Mouse (Mus musculus) WW6 (cell line): ENCODE measurements around the gene Slx1b.
"Not testable (repeated sequence)": the region's sequence is repeated elsewhere in the genome, so short reads cannot be mapped to it uniquely, and the experiment has no call there.

Experiments
- DNase-seq: peaks from one replicate; pipeline ENCODE4 v3.0.0-alpha.2; 2013; ENCODE audit warnings: low read depth, low spot score

The Slx1b gene

DNA sequence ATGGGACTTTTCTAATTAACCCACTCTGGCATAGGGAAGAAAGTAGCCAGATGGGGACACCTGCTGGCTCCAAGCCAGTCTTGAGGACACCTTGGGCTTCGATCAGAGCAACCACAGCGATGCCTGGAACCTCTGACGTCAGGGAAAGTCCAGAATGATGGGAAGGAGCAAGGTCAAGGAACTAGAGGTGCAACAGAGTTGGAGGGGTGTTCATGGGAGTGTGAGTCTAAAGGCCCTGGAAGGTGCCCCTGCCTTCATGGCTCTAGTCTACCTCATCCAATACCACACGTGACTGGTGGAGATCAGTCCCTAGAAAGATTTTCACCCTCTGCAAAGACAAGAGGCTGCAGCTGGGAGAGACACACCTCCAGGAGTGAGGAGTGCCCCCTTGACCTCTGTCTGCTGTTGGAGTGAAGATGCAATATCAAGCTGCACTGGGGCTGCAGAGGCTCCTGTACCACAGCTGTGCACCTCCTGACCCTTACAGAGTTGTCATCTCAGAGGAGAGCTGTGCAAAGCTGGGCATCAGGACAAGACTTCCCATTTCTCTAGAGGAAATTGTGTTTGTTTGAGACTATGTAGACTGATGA is 18.9 kb downstream of the Slx1b start:
- no peak for DNase-seq

DNA sequence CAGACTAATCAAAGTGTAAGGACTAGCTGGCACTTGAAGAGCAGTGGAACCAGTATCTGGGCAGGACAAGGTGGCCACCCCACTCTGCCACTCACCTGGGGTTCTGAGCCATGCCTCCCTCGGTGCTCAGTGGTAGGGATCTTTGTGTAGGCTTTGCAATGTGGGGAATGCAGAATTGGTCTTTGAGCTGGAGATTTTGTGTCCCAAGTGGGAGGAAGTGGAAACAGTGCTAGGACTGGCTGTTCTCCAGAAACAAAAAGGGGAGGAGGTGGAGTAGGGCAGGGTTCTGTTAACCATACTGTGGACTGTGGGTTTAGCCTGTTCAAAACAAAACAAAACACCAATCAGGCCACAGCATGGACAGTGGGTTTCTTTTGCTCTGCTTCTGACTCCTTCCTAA is 19.4 kb downstream of the Slx1b start, which contains the start of gene Sult1a1:
TSS of gene Sult1a1 (minus strand) at position 226 of the 400 bp plus-strand sequence.
- no peak for DNase-seq

DNA sequence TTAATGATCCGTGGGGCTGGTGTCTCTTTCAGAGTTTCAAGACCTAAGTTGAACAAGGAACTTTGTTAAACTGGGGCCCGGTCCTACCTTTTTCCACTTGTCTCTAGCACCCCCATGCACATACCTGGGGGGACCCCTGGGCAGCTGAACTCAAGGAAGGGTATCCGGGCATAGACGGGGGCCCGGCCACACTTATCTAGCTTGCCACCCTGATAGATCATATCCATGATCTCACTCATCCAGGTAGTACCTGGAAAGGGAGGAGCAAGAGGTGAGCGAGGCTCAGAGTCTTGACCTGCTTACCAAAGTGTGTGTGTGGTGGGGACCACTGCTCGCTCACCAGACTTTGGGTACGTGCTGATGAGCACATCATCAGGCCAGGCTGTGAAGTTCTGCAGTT is 20.5 kb downstream of the Slx1b start:
- no peak for DNase-seq

DNA sequence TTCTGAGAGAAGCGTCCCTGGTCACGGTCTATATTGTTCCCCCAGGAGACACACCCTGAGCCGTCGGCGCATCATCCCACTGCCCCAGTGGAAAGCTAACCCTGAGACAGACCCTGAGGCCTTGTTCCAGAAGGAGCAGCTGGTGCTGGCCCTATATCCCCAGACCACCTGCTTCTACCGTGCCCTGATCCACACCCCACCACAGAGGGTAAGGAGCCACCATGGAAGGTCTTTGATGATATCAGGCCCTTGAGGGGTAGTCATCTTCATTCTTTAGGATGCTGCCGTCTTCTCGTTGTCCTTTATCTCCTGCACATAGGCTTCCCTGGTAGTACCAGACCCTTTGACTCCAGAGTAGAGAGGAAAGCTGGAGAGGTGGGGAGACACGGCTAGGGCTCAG is 23.5 kb downstream of the Slx1b start:
- DNase-seq: no peak

DNA sequence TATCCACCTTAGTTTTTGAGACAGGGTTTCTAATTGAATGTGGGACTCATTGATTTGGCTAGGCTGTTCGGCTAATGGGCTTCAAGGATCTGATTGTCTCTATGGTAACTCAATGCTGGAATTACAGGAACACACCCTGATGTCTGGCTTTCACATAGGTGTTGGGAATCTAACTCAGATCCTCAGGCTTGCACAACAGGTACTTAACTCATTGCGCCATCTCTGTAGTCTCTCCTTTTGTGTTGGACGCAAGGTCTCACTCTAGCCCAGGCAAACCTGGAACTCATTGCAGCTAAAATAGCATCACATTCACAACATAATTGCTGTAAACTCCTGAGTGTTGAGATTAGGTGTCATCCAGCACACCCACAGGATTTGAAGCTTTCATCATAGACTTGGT is 25.4 kb downstream of the Slx1b start:
- DNase-seq: no peak

DNA sequence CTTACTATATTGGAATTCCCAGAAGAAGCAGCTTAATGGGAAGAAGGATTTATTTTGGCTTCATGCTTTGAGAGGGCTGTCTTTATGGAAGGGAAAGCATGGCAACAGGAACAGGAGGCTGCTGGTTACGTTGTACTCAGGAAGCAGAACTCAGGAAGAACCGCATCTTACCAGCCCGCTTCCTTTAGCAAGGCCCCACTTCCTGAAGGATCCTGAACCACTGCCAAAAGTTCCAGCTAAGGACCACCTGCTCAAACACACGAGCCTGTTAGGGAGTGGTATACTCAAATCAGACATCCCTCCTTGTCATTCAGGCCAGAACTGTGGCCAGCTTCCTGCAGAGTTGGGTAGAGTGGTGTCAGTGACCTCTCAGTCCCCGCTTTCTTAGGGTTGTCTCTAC is 27.1 kb downstream of the Slx1b start:
- DNase-seq: no peak

DNA sequence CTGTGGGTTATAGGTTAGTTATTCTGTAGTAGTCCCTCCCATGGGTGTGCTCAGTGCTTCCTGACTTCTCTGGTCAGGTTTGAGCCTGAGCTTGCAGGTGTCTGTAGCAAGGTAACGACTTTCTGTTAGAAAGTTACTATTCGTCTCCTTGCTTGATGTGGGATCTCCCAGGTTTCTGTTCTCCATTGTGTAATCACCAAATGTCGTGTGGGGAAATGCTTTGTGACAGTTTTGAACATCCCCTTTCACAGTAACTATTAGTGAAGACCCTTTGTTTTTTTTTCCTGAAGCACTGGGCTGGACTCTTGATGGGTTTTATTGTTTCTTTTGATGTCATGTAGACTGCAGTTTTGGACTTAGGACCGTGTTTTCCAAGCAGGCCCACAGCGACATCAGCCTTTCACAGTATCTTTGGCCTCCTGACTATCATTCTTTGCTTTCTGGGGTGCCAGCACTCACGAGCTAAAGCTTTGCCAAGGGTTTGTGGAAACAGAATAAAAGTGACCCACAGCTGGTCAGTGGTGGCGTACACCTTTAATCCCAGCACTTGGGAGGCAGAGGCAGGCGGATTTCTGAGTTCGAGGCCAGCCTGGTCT is 28.0 kb downstream of the Slx1b start:
- no peak for DNase-seq

DNA sequence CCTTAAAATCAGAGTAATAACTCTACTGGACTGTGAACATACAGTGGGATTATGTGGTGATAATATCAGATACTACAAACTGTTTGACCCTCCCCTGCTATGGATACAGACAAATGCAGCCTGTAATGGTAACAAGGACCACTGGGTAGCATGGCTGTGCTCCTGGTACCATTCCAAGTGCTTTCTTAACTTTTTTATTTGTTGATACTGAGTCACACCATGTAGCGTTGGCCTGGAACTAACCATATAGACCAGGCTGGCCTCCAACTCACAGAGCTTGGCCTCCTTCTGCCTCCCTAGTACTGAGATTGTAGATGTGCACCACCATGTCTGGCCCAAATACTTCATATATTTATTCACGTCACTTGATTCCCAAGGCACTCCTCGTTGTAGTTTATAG is 30.3 kb downstream of the Slx1b start:
- no peak for DNase-seq

DNA sequence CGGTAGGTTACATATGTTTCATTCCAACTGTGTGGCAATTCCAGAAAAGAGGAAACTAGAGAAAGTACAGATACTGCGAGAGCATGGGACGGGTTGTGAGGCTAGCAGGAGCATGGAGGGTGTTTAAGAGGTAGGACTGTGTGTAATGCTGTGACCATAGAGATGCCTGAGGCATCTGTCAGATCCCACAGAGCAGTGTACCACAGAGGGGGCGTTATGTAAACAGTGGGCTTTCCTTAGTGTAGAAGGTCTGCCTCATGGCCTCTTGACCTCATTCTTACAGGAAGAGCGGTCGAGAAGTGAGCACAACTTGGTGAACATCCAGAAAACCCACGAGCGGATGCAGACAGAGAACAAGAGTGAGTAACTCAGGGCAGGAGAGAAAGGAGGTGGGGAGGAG is 31.9 kb downstream of the Slx1b start:
- DNase-seq: no peak

DNA sequence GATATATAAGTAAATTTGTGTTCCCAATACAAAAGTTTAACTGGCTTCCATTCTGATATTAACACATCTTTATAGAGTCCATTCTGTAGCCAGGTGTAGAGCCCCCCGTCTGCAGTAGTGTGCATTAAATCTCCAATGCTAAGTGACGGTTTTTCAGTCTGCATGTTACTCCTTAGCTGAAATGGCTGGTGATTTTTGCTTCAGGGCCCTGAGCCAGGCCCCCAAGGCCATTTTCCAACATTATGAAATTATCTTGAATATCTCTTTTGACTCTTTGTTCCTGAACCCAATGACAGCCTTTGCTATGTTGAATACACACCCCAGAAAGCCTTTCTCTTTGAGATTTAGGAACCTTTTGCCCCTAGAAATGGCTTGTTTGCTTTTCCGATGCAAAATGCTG is 35.8 kb downstream of the Slx1b start:
- DNase-seq: no peak

DNA sequence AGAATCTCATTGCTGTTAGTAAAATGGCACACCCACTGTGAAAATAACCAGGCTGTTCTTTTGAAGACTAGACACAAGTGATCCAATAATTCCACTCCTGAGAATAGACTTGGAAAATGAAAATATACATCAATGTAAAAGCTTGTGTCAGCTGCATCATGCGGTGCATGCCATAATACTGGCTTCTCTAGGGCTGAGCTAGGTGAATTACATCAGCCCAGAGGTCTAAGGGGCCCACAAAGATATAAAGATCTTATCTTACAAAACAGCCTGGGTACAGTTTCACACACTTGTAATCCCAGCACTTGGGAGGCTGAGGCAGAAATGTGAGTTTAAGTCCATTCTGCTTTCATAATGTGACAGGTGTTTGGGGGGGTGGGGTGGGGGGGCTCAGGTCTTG is 38.1 kb downstream of the Slx1b start:
- DNase-seq: no peak

DNA sequence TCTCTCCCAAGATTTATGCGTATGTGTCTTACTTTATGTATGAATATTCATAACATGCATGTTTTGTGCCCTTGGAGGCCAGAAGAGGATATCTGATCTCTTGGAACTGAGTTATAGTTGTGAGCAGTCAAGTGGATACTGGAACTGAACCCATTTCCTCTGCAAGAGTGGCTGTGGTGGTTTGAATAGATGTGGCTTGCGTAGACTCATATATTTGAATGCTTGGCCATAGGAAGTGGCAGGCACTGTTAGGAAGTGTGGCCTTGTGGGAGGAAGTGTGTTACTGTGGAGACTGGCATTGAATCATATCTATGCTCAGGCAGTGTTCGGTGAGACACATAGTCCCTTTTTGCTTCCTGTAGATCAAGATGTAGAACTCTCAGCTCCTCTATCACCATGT is 39.9 kb downstream of the Slx1b start:
- no peak for DNase-seq

DNA sequence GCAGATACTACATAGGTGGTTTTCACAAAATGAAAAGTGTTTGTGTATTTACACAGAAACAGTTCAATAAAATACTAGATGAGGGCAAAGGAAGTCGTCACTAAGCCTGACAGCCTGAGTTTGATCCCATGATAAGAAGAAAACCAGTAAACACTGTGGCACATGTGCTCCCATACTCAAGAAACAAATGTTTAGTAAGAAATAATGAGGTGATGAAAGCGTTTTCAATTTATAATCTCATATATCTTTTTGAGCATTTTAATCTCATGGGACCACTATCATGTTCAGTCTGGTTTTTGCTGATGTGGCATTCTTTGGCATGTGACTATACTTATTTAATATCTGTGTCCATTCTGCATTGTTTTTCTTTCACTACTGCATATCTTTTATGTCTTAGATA is 41.6 kb downstream of the Slx1b start:
- DNase-seq: no peak

DNA sequence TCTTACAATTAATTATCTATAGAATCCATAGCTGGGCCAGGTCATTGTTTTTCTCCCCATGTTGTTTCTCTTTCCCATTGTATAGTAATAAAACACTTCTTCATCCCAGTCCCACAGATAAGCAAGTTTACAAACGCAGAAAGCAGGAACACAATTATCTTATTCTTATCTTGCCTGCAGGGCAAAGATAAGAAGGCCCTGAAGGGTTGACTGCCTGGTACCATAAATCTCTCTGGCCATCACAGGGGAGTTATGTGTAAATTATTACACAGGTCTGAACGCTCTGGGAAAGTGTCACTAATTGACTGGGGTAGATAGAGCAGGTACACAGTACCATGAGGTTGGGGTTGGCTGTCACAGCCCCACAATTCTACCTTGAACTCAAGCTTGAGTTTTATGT is 44.7 kb downstream of the Slx1b start:
- DNase-seq: no peak

DNA sequence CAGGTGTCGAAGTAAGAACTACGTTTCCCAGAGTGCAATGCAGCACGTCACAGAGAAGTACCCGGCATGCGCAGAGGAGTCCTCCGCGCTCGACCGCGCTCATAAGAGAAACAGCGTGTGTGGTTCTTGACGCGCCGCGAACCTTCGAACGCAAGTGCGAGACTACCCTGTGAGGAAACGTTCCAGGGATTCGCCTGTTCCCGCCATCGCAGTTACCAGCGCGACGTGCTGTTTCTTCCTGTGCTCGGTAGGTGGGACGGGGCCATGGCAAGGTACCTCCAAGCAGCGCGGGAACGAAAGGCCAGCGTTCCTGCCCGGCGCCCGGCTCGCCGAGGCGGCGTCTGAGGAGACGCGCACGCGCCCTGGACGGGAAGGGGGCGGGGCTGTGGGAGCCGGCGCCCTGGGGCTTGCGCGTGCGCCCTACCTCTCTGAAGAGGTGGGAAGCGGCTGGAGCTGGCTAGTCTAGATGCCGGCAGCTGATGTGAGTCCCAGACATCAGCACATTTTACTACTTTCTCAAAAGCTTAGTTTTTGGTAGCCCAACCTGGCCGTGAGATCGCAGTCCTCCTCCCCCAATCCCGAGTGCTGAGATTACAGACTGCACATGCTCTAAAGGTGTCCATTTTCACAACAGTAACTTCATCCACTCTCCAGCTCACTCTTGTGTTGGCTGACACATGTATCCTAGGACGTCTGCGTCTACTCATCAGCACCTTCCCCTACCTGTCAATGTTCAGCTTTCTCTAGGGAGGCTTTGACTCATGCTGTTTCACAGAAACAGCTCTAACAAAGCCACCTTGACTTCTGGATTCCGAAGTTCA is 46.1 kb downstream of the Slx1b start, which contains the start of gene Sgf29:
TSS of gene Sgf29 (plus strand) at position 79 of the 821 bp plus-strand sequence.
- peak; percentile 74 for DNase-seq

DNA sequence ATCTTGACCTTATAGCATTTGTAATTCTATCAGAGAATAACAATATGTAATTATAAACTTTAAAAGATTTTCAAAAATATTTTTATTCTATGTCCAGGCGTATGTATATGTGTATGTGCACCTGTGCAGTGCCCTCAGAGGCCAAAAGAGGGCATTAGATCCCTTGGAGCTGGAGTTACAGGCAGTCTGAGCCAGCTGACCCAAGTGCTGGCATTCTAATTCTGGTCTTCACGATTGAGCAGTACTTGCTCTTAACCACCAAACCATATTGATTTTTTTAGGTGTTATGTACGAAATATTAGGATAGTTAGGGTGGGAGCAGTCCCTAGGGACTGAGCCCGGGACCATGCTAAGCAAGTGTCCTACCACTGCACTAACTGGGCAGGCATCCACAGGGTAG is 47.1 kb downstream of the Slx1b start:
- DNase-seq: no peak

DNA sequence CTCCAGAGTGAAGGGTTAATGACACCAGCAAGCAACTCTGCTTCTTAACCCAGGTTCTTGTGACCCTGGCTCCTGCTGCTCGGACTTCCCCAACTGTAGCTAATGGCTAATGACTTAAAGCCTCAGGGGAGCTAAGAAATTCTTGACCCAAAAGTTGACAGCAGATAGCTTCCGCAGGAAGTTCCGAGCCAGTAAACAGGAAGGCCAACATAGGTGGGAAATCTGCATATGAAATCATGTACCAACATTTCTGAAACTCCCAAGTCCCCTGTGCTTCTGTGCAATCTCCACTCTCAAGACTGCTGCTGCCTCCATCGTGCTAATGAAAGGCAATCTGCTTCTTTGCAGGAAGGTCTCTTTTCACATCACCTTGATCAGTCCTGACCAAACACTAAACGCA is 49.9 kb downstream of the Slx1b start:
- DNase-seq: no peak

DNA sequence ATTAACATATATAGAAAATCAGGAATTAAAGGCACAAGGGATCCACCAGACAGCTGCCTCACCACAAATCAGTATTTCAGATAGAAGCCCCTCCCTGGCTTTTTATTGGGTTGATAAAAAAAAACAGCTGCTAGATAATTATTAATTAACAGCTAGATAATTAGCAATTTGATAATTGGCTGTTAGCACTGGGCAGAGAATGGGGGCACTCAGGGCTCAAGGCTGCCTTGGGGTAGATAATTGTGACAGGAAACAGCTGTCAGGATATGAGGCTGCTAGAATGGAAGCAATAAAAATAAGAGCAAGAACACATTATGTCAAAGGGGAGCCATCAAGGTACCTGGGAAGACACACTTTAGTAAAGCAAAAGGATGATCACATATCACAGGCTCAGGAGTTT is 50.7 kb downstream of the Slx1b start:
- no peak for DNase-seq

DNA sequence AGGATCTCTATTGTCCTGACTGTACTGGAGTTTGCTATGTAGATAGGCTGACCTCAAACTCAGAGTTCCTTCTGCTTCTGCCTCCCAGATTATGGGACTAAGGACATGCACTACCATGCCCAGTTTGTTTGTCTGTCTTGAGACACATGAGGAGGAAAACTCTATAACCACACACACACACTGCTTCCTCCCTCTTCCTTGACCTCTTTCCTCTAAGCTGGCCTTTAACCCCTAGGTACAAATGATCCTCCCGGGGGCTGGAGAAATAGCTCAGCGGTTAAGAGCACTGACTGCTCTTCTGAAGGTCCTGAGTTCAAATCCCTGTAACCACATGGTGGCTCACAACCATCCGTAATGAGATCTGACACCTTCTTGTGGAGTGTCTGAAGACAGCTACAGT is 51.2 kb downstream of the Slx1b start:
- DNase-seq: no peak

DNA sequence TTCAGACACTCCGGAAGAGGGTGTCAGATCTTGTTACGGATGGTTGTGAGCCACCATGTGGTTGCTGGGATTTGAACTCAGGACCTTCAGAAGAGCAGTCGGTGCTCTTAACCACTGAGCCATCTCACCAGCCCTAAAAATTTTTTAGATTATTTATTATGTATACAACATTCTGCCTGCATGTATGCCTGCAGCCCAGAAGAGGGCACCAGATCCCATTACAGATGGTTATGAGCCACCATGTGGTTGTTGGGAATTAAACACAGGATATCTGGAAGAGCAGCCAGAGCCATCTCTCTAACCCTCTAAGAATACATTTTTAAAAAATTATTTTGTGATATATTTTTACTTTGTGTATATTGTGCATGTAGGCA is 52.4 kb downstream of the Slx1b start:
- DNase-seq: not testable (repeated sequence)

DNA sequence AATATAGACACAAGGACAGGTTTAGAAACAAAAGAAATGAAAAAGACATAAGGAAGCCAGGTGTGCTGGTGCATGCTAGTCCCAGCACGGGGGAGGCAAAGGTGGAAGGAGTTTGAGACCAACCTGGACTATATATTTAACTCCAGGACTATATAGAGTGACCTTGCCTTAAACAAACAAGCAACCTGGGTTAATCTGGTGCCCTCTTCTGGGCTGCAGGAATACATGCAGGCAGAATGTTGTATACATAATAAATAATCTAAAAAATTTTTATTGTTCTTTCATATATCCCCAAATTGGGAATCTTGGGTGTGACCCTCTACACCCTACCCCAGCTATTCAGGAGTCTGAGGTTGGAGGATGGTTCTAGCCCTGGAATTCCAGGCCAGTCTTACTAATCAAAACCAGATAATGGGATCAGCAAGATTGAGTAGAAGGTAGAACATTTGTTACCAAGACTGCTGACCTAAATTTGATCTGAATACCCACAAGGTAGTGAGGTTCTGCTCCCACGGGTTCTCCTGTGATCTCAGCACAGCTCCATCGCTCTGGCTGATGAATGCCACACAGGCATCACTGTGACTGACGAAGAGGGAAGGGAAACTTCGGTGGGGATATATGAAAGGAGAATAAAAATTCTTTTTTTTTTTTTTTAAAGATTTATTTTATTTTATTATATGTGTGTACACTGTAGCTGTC is 52.9 kb downstream of the Slx1b start:
- DNase-seq: no peak
